Mouse (Mus musculus) right cerebral cortex, adult 18-20 months (tissue): Measurements from ENCODE around the gene Cnfn.

Source experiments
- DNase-seq: peaks from one replicate; pipeline ENCODE4 v3.0.0; 2022; ENCODE audit warnings: mixed read lengths

The Cnfn gene

GRCm38 (mm10) chr7:25390054-25390770, 20.7 kb upstream of the Cnfn start:
- no peak for DNase-seq

GRCm38 (mm10) chr7:25388916-25389315, 19.4 kb upstream of the Cnfn start:
- no peak for DNase-seq

- no peak for DNase-seq
These were observed 18.4 kb upstream of the Cnfn start for GRCm38 (mm10) chr7:25387811-25388440.

GRCm38 (mm10) chr7:25385850-25386555, 16.5 kb upstream of the Cnfn start:
- DNase-seq, result peak; percentile 44

- no peak for DNase-seq
These were observed 15.7 kb upstream of the Cnfn start for GRCm38 (mm10) chr7:25385259-25385658.

GRCm38 (mm10) chr7:25384818-25385217, 15.3 kb upstream of the Cnfn start:
- DNase-seq, result no peak

- no peak for DNase-seq
These were observed 14.8 kb upstream of the Cnfn start for GRCm38 (mm10) chr7:25384318-25384717.

- no peak for DNase-seq
These were observed 14.4 kb upstream of the Cnfn start for GRCm38 (mm10) chr7:25383891-25384290.

- DNase-seq, result no peak
These were observed 13.9 kb upstream of the Cnfn start for GRCm38 (mm10) chr7:25383385-25383784.

- DNase-seq, result no peak
These were observed 13.0 kb upstream of the Cnfn start for GRCm38 (mm10) chr7:25382541-25382940.

- DNase-seq, result no peak
These were observed 11.8 kb upstream of the Cnfn start for GRCm38 (mm10) chr7:25381284-25381680.

GRCm38 (mm10) chr7:25380392-25381283, 11.1 kb upstream of the Cnfn start:
- DNase-seq, result no peak

- peak; percentile 44 for DNase-seq
These were observed 10.2 kb upstream of the Cnfn start for GRCm38 (mm10) chr7:25379551-25380351.

- DNase-seq, result no peak
These were observed 8.9 kb upstream of the Cnfn start for GRCm38 (mm10) chr7:25378181-25379100.

- no peak for DNase-seq
These were observed 7.7 kb upstream of the Cnfn start for GRCm38 (mm10) chr7:25377100-25377700.

- peak; percentile 92 for DNase-seq
These were observed 7.0 kb upstream of the Cnfn start for GRCm38 (mm10) chr7:25376556-25376955.

GRCm38 (mm10) chr7:25372441-25372840, 2.9 kb upstream of the Cnfn start:
- DNase-seq, result no peak

GRCm38 (mm10) chr7:25368333-25368732, 1.2 kb downstream of the Cnfn start:
- no peak for DNase-seq

GRCm38 (mm10) chr7:25367632-25368293, 1.8 kb downstream of the Cnfn start:
- no peak for DNase-seq
